8 mouse cellular contexts compared by ENCODE assay signal in genomic region chr5:129895198-129896088, GRCm38 (mm10). TPM values are rescaled to one million over a fixed set of nuclear protein-coding genes. Genes with fewer than 3 reads are reported as not detected.
DNase-seq lines count a peak whose midpoint lies in the region; ATAC-seq and TF ChIP-seq lines count a peak whose summit lies in the region.

Gene Zbed5, plus strand, starts transcription at chr5:129895723.

- TF ChIP-seq CTCF in E14TG2a.4 (conservative IDR thresholded peaks at IDR 0.05; ENCODE audit: low read length), result no peak
- TF ChIP-seq CTCF in heart, postnatal 0 days (IDR thresholded peaks at IDR 0.05; ENCODE audit: low read depth), result no peak
- no peak for TF ChIP-seq CTCF in testis, adult 2 months (IDR thresholded peaks at IDR 0.05; ENCODE audit: control insufficient read depth, insufficient read depth, insufficient replicate concordance, low read depth, low read length)

- no peak for TF ChIP-seq EP300 in heart, postnatal 0 days (IDR thresholded peaks at IDR 0.05; ENCODE audit: low read depth)

- H3K27me3 ChIP-seq in E14TG2a.4 (ENCODE audit: insufficient read depth, low read length), result no peaks in the 10 kb centered on the region
- H3K27me3 ChIP-seq in forebrain, embryonic 12.5 days, result no peaks in the 10 kb centered on the region
- H3K27me3 ChIP-seq in heart, postnatal 0 days (ENCODE audit: control insufficient read depth, insufficient read depth, low read length), result no peaks in the 10 kb centered on the region
- H3K27me3 ChIP-seq in liver, embryonic 16.5 days (ENCODE audit: control insufficient read depth, insufficient read depth, low read depth, low read length), result no peaks in the 10 kb centered on the region
- no peaks in the 10 kb centered on the region; the same call in 1 of the 2 replicates for H3K27me3 ChIP-seq in neural tube, embryonic 13.5 days
- no peaks in the 10 kb centered on the region for H3K27me3 ChIP-seq in testis, adult 2 months (ENCODE audit: control insufficient read depth, insufficient read depth, low read length)

- 0 out of 2 replicates have a peak within 1 kb of the TSS, but pooled peaks have one; percentile 36 for H3K27ac ChIP-seq in forebrain, embryonic 12.5 days
- no peak within 1 kb of the TSS for H3K27ac ChIP-seq in heart, postnatal 0 days (ENCODE audit: low read depth)
- no peak within 1 kb of the TSS for H3K27ac ChIP-seq in liver, embryonic 16.5 days (ENCODE audit: low read length)
- no peak within 1 kb of the TSS; the same call in 1 of the 2 replicates for H3K27ac ChIP-seq in neural tube, embryonic 13.5 days (replicated peaks)
- H3K27ac ChIP-seq in testis, adult 2 months (ENCODE audit: control insufficient read depth, insufficient read depth, low read depth, low read length), result peak within 1 kb of the TSS; percentile 68

- H3K4me2 ChIP-seq in forebrain, embryonic 12.5 days, result peak within 1 kb of the TSS; percentile 89
- H3K4me2 ChIP-seq in heart, postnatal 0 days (ENCODE audit: low read depth, low read length), result peak within 1 kb of the TSS; percentile 93
- peak within 1 kb of the TSS; percentile 93 for H3K4me2 ChIP-seq in liver, embryonic 16.5 days (ENCODE audit: low read depth, low read length)
- H3K4me2 ChIP-seq in neural tube, embryonic 13.5 days, result peak within 1 kb of the TSS; percentile 80

- TF ChIP-seq POLR2A in testis, adult 2 months (IDR thresholded peaks at IDR 0.05; ENCODE audit: control insufficient read depth, low read depth, low read length), result peak; percentile 70; the same call in 1 of the 2 replicates

- peak; percentile 89 for DNase-seq in c-Kit-positive CD71-positive TER-119-positive erythroid progenitor cells, embryonic 14.5 days (ENCODE audit: low spot score)
- DNase-seq in heart, postnatal 0 days (ENCODE audit: low spot score), result peak; percentile 95
- DNase-seq in kidney, postnatal 4 days, result peak; percentile 86 to 91

- H3K9me3 ChIP-seq in E14TG2a.4 (ENCODE audit: low read length), result no peaks in the 10 kb centered on the region
- no peaks in the 10 kb centered on the region for H3K9me3 ChIP-seq in forebrain, embryonic 12.5 days
- H3K9me3 ChIP-seq in heart, postnatal 0 days (replicated peaks; ENCODE audit: control insufficient read depth, low read length), result no peaks in the 10 kb centered on the region
- H3K9me3 ChIP-seq in liver, embryonic 16.5 days (replicated peaks; ENCODE audit: control insufficient read depth, low read length), result no peaks in the 10 kb centered on the region
- H3K9me3 ChIP-seq in neural tube, embryonic 13.5 days, result no peaks in the 10 kb centered on the region

- H3K4me1 ChIP-seq in E14TG2a.4 (replicated peaks; ENCODE audit: low read depth, low read length), result peaks cover 28% of the 10 kb centered on the region
- H3K4me1 ChIP-seq in forebrain, embryonic 12.5 days, result peaks cover 12% of the 10 kb centered on the region
- H3K4me1 ChIP-seq in heart, postnatal 0 days (ENCODE audit: control insufficient read depth, insufficient read depth), result peaks cover 6% of the 10 kb centered on the region
- peaks cover 11% of the 10 kb centered on the region for H3K4me1 ChIP-seq in liver, embryonic 16.5 days (ENCODE audit: control insufficient read depth, low read depth, low read length)
- peaks cover 14% of the 10 kb centered on the region for H3K4me1 ChIP-seq in neural tube, embryonic 13.5 days (replicated peaks)
- peaks cover 2% of the 10 kb centered on the region for H3K4me1 ChIP-seq in testis, adult 2 months (ENCODE audit: control insufficient read depth, insufficient read depth, low read length)

- 2% methylated on average over 44 of the region's 44 CpGs for WGBS in forebrain, embryonic 12.5 days
- WGBS in heart, postnatal 0 days, result 2% methylated on average over 44 of the region's 44 CpGs
- WGBS in liver, embryonic 16.5 days (ENCODE audit: insufficient replicate concordance), result 2% methylated on average over 44 of the region's 44 CpGs
- whole genome bisulfite sequencing in neural tube, embryonic 13.5 days, result 3% methylated on average over 44 of the region's 44 CpGs

- peak within 1 kb of the TSS; percentile 63 for H3K9ac ChIP-seq in forebrain, embryonic 12.5 days
- peak within 1 kb of the TSS; percentile 58; the same call in 1 of the 2 replicates for H3K9ac ChIP-seq in heart, postnatal 0 days (replicated peaks; ENCODE audit: low read depth, low read length)
- peak within 1 kb of the TSS; percentile 57 for H3K9ac ChIP-seq in liver, embryonic 16.5 days (ENCODE audit: low read depth, low read length)
- H3K9ac ChIP-seq in neural tube, embryonic 13.5 days, result peak within 1 kb of the TSS; percentile 72

- peak within 1 kb of the TSS; percentile 93 for H3K4me3 ChIP-seq in E14TG2a.4 (replicated peaks; ENCODE audit: low read length)
- H3K4me3 ChIP-seq in forebrain, embryonic 12.5 days (replicated peaks), result peak within 1 kb of the TSS; percentile 61
- H3K4me3 ChIP-seq in heart, postnatal 0 days (ENCODE audit: low read depth, low read length), result peak within 1 kb of the TSS; percentile 61
- peak within 1 kb of the TSS; percentile 69 for H3K4me3 ChIP-seq in liver, embryonic 16.5 days (ENCODE audit: low read depth, low read length)
- H3K4me3 ChIP-seq in neural tube, embryonic 13.5 days, result peak within 1 kb of the TSS; percentile 68
- peak within 1 kb of the TSS; percentile 93 for H3K4me3 ChIP-seq in testis, adult 2 months (ENCODE audit: control insufficient read depth, low read depth, low read length)

- H3K36me3 ChIP-seq in E14TG2a.4 (ENCODE audit: insufficient read depth, low read length), result peaks cover 9% of the 10 kb centered on the region
- H3K36me3 ChIP-seq in forebrain, embryonic 12.5 days (replicated peaks), result no peaks in the 10 kb centered on the region
- no peaks in the 10 kb centered on the region for H3K36me3 ChIP-seq in heart, postnatal 0 days (replicated peaks; ENCODE audit: control insufficient read depth, insufficient read depth, low read length)
- H3K36me3 ChIP-seq in liver, embryonic 16.5 days (ENCODE audit: control insufficient read depth, insufficient read depth), result no peaks in the 10 kb centered on the region
- 0 out of 2 replicates have a peak, but pooled peaks cover 1% of the 10 kb centered on the region for H3K36me3 ChIP-seq in neural tube, embryonic 13.5 days
- no peaks in the 10 kb centered on the region for H3K36me3 ChIP-seq in testis, adult 2 months (ENCODE audit: control insufficient read depth, insufficient read depth, low read length)

- peak; percentile 98 for ATAC-seq in forebrain, embryonic 12.5 days (ENCODE audit: low FRiP score)
- ATAC-seq in heart, postnatal 0 days (ENCODE audit: insufficient read depth, low read depth), result peak; percentile 100
- ATAC-seq in liver, embryonic 16.5 days (ENCODE audit: low read depth), result peak; percentile 100
- ATAC-seq in neural tube, embryonic 13.5 days (ENCODE audit: low read depth), result peak; percentile 98

RNA-seq across cellular contexts. Expression of gene Zbed5, which starts in this region (rescaled TPM):
- 6.2 and 7.0 TPM in 2 replicates for polyA plus RNA-seq in forebrain, embryonic 12.5 days (2016; fragmentation: Nextera tagmentation; extraction: Ambion mirVana)
- total RNA-seq in heart, postnatal 0 days (2014; rRNA removed; ENCODE audit: low replicate concordance), result 0.27 and 1.4 TPM in 2 replicates
- 1.4 and 1.5 TPM in 2 replicates for polyA plus RNA-seq in heart, postnatal 0 days (2015; fragmentation: Nextera tagmentation; extraction: Ambion mirVana)
- polyA plus RNA-seq in liver, embryonic 16.5 days (2015; fragmentation: Nextera tagmentation; extraction: Ambion mirVana), result 0.48 and 0.61 TPM in 2 replicates
- 12.9 and 13.3 TPM in 2 replicates for polyA plus RNA-seq in neural tube, embryonic 13.5 days (2015; fragmentation: Nextera tagmentation; extraction: Ambion mirVana)
- 4.6 and 5.4 TPM in 2 replicates for polyA plus RNA-seq in testis, adult 2 months (2012; rRNA removed)

Comparison
In these comparisons a context has a peak if more than half of its experiments do, and no peak if none do; other contexts are left out.
1. Peak in ATAC-seq, H3K4me3 ChIP-seq, H3K9ac ChIP-seq and H3K4me2 ChIP-seq in liver, embryonic 16.5 days; RNA of the gene not detected or under 1 TPM.
2. H3K27ac ChIP-seq: peak in forebrain, embryonic 12.5 days (single experiment) and testis, adult 2 months (single experiment); none in heart, postnatal 0 days (single experiment), liver, embryonic 16.5 days (single experiment) and neural tube, embryonic 13.5 days (single experiment).
3. Peak in every context shown above with its lines, with median percentiles within 50 percentile points of each other: H3K4me3 ChIP-seq, DNase-seq, ATAC-seq, H3K4me2 ChIP-seq and H3K9ac ChIP-seq.